Mouse (Mus musculus): ENCODE results near the gene Dusp18. TPM values are rescaled to one million over a fixed set of nuclear protein-coding genes. Genes with fewer than 3 reads are reported as not detected.

The Dusp18 gene
- polyA plus RNA-seq, 1 experiment from 2014 or later: 2.5 TPM

GRCm38 (mm10) chr11:3946386-3946785, 51.3 kb downstream of the Dusp18 start:
- H3K27ac ChIP-seq (ENCODE audit: low read depth, low read length): no peak overlapping the region
- no peak overlapping the region for H3K4me3 ChIP-seq (ENCODE audit: low read depth, low read length)
- no peak overlapping the region for H3K9ac ChIP-seq (ENCODE audit: low read depth, low read length)
- H3K4me1 ChIP-seq (replicated peaks; ENCODE audit: control insufficient read depth, insufficient read depth, low read length): no peaks in the 10 kb centered on the region
- no peaks in the 10 kb centered on the region for H3K27me3 ChIP-seq (replicated peaks; ENCODE audit: control insufficient read depth, insufficient read depth, low read length)
- no peak for ATAC-seq (replicated peaks; ENCODE audit: low FRiP score)
- no peak overlapping the region for H3K4me2 ChIP-seq
- WGBS: 15% methylated on average over 1 of the region's 1 CpGs
- H3K36me3 ChIP-seq (ENCODE audit: control insufficient read depth, insufficient read depth, low read length): no peaks in the 10 kb centered on the region
- no peak for DNase-seq (ENCODE audit: low spot score)
- no peaks in the 10 kb centered on the region for H3K9me3 ChIP-seq (ENCODE audit: control insufficient read depth, low read length)

Other genes starting within 250 kb of the Dusp18 start
- 19.3 and 19.8 TPM in 2 replicates for gene Morc2a, start 246.0 kb upstream of the Dusp18 start, polyA plus RNA-seq (2014; fragmentation: Nextera tagmentation; extraction: Ambion mirVana)
- 0.32 and 0.38 TPM in 2 replicates for gene Osbp2, start 31.3 kb upstream of the Dusp18 start, polyA plus RNA-seq (2014; fragmentation: Nextera tagmentation; extraction: Ambion mirVana)
- gene 4921536K21Rik, start 142 bp upstream of the Dusp18 start, polyA plus RNA-seq (2014; fragmentation: Nextera tagmentation; extraction: Ambion mirVana): not detected in 2 replicates
- gene Slc35e4, start 19.4 kb downstream of the Dusp18 start, polyA plus RNA-seq (2014; fragmentation: Nextera tagmentation; extraction: Ambion mirVana): 0.97 and 1.4 TPM in 2 replicates
- gene Tcn2, start 36.9 kb downstream of the Dusp18 start, polyA plus RNA-seq (2014; fragmentation: Nextera tagmentation; extraction: Ambion mirVana): 21.1 and 22.7 TPM in 2 replicates
- gene Pes1, start 68.7 kb downstream of the Dusp18 start, polyA plus RNA-seq (2014; fragmentation: Nextera tagmentation; extraction: Ambion mirVana): 105 and 112 TPM in 2 replicates
- 0.16 and 0.29 TPM in 2 replicates for gene 4930556J24Rik, start 81.5 kb downstream of the Dusp18 start, polyA plus RNA-seq (2014; fragmentation: Nextera tagmentation; extraction: Ambion mirVana)
- 0.87 and 1.5 TPM in 2 replicates for gene Gal3st1, start 88.4 kb downstream of the Dusp18 start, polyA plus RNA-seq (2014; fragmentation: Nextera tagmentation; extraction: Ambion mirVana)
- 0.88 and 1.1 TPM in 2 replicates for gene Sec14l4, start 136.2 kb downstream of the Dusp18 start, polyA plus RNA-seq (2014; fragmentation: Nextera tagmentation; extraction: Ambion mirVana)
- not detected in 2 replicates for gene Sec14l3, start 169.6 kb downstream of the Dusp18 start, polyA plus RNA-seq (2014; fragmentation: Nextera tagmentation; extraction: Ambion mirVana)
- gene Mtfp1, start 200.2 kb downstream of the Dusp18 start, polyA plus RNA-seq (2014; fragmentation: Nextera tagmentation; extraction: Ambion mirVana): 48.8 and 51.8 TPM in 2 replicates
- gene Sec14l2, start 228.2 kb downstream of the Dusp18 start, polyA plus RNA-seq (2014; fragmentation: Nextera tagmentation; extraction: Ambion mirVana): 6.2 and 6.8 TPM in 2 replicates
- gene Rnf215, start 240.0 kb downstream of the Dusp18 start, polyA plus RNA-seq (2014; fragmentation: Nextera tagmentation; extraction: Ambion mirVana): 10.4 and 11.6 TPM in 2 replicates

Measured in liver, embryonic 11.5 days (tissue).